Mouse (Mus musculus) left cerebral cortex, postnatal 14 days (tissue): ENCODE data around the gene Snapc1. TPM values are rescaled to one million over a fixed set of nuclear protein-coding genes. Genes with fewer than 3 reads are reported as not detected.
A peak's percentile ranks its signal among the peaks of the same experiment; 100 is the strongest.

Experiments
- DNase-seq, 2 experiments: peaks; one replicate each; pipeline ENCODE4 v3.0.0; 2021 to 2022; ENCODE audit warnings: low spot score in 2 of 2, mixed read lengths in 1 of 2
- intact Hi-C: fragments of 180-260 bp; cut with DNase I; formaldehyde crosslinking; loops from one replicate; pipeline ENCODE4 v1.15.1; 2025
- total RNA-seq, 2 experiments: library from RNA; stranded (reverse); gene quantifications; 2 replicates each; pipeline ENCODE4 v1.2.3; 2021

Snapc1 gene
- total RNA-seq, 2 experiments from 2014 or later, result 36.7 to 42.4 TPM

DNA sequence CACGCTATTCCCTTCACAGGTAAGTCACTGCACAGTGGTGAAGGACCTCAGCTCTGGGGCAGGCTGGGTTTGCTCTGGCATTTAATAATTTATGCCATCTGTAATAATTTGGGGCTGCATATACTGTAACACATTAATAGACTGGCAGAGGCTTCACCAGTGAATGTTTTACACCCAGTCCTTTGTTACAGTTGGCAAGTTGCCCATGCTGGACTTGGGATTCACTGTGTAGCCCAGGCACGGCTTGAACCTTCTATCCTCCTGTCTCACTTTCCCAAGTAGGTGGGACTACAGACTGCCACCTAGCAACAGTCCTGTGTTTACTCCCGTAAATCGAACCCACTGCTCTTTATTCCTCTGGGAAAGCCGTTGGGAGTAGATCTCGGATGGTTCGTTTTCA is 22.0 kb downstream of the Snapc1 start:
- DNase-seq, result no peak
- intact Hi-C loops, result no loop called here

DNA sequence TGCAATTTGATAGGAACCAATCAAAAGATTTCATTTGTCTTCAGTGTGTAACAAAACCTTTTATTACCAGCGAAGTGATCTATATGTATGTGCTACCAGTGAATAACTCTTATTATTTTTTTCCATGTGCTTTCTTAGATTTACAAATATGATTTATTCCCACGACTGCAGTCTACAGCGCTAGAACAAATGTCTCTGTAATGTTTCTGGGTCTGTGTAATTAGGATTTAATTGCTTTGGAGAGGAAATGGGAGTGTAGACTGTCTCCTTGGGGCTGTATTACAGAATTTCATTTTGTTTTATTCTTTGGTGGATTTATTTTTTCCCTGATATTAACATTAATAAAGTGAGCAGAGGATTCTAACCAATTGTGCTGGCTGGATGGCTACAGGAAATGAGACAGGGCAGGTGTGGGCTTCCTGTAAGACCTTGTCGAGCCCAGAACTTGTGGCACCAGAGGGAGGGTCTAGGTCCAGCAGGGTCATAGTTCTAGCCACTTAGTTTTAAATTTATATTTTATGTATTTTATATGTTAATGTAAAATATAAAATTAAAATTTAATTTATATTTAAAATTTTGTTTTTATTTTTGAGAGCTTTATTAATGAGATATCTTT is 24.2 kb downstream of the Snapc1 start:
- intact Hi-C loops, result no loop called here
- no peak for DNase-seq

DNA sequence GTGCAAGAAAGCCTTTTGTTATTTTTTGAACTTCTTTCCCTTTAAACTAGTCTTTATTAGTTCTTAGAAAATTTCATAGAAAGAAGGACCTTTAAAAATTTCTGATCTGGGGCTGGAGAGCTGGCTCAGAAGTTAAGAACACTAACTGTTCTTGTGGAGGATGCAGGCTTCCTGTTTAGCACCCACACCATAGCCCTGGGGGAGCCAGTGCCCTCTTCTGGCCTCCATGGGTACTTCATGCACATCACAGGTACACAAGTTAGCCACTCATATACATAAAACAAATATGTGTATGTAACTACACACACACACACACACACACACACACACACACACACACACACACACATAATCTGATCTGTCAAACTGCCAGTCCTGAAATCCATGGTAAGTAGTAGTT is 25.3 kb downstream of the Snapc1 start:
- peak; percentile 53 to 57 for DNase-seq
- intact Hi-C loops, result no loop called here

DNA sequence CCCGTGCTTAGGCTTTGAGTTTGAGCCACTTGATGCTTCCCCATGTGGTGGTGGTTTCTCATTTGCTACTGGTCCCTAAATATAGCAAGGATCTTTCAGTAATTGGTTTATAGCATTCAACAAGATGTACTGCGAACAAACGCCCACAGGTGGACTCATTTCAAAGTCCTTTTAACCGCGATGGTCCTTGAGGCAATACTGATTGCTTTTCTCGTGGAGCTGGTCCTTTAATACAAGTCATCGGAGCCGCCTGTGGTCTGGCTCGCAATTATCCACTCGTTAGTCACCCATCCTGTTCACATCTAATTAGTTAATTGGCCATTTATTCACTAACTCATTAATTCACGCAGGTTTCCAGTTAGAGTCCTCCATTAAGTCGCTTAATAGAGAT is 32.6 kb downstream of the Snapc1 start:
- peak; percentile 32 to 72 for DNase-seq
- intact Hi-C loops, result no loop called here

DNA sequence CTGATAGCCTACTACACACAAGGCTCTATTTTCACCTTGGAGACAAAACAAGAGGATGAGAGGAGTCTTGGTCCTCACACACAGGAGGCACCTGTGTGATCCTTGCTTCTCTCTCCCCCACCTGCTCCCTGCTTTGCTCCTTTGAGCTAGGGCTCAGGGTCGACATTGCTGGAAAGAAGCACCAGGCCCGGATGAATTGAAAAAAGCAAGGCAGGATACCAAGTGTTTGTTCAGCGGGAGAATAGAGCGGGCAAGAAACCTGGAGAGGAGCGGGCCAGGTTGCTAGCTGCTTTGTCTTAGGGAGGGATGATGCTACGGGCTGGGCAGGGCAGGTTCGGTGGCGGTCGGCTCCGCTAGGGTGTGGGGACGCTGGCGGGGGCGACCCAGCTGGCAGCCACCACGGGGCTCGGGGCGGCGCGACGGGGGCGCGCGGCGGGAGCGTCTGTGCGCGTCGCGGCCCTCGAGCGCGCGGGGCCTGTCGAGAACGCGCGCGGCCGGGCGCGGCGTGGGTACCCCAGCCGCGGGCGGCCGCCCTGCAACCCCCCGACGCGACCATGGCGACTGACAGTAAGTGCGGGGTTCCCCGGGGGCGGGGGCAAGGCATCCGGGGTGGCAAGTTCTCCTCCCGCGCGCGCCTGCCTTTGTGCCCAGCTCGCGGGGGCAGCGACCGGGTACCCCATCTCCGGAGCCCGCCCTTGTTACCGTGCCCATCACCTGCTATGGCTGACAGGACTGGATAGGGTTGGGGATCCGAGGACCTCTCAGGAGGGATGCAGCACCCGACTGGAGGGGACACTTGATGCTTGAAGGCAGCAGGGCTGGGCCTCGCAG is 33.2 kb downstream of the Snapc1 start, which contains the start of gene Syt16:
TSS of gene Syt16 (plus strand) at position 365 of the 831 bp plus-strand sequence.
- DNase-seq, result peak; percentile 64 to 66

DNA sequence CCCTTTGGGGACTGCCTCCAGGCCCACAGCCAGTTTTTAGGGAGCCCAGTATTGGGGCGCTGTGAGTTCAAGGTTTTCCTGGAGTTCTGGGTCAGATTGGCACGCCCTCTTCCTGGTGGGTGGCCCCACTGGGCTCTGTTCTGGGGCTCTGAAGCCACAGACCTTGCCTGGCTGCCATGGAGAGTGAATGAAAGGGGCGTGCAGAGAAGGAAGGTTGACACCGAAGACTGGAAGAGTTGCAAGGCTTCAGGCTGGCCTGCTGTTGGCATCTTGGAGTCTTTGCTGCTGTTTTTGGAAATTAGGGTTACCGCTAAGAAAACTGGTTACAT is 33.8 kb downstream of the Snapc1 start:
- intact Hi-C loops, result no loop called here
- DNase-seq, result no peak

More for the DNA sequence above, 33.2 kb downstream of the Snapc1 start, which contains the start of gene Syt16:
- intact Hi-C loops, result no loop called here

DNA sequence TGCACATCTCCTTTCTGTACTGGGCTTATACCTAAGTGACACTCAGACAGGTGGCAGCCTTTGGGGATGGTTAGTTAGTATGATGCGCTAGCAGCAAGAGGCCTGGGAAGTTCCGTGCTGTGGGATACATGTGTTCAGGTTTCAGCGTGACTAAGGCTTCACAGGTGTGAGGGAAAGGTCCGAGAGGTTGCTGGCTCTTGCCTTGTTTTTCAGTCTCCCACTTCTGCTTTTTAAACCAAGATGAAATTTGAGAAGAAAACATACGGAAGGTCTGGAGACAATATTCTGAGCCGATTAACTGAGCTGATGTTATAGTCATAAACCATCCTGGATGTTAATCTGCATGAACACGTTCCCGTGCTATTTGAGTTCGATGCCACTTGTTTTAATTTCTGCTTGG is 38.2 kb downstream of the Snapc1 start:
- no peak for DNase-seq
- intact Hi-C loops, result no loop called here

DNA sequence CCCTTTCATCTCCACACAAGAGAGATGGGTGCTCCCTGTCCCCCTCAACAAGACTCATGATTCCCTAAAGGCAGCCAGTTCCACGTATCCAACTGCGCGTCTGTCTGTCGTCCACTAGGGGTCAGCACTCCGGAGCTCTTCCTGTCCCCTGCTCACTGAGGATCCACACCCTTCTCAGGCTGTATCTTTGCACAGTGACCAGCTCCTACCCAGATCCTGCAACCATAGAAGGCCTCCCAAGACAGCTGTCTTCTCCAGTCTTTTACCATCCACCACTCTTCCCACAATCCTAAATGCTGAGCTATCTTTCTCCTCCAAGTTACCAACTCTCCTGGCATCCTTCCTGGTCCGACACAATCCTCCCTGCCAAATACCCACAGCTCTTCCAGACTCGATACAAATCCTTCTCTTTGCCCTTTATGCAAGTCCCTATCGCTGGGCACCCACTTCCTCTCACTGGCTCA is 45.2 kb downstream of the Snapc1 start:
- DNase-seq, result peak; percentile 51 to 57
- intact Hi-C loops, result no loop called here

DNA sequence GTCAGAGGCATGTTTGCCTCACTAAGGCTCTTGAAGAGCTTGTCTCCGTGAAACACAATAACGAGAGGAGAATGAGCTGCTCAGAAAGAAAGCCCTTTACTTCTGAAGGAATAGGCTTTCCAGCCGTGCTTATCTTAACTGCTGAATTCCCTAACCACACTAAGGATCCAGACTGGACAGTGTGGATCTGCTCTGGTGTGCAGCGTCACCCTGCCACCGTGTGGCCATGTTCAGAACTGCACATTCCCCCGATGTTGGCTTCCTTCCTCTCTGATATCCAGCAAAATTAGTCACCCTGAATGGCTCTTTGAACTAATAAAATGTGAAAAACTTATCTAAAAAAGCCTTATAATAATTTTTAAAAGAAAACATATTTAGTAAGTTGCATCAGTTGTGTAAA is 49.5 kb downstream of the Snapc1 start:
- intact Hi-C loops, result loop anchor here (2.0 to 10.0 kb wide), 2 partner anchors 311 to 449 kb away; no protein-coding TSS in a partner anchor
- DNase-seq, result peak; percentile 85 to 91

DNA sequence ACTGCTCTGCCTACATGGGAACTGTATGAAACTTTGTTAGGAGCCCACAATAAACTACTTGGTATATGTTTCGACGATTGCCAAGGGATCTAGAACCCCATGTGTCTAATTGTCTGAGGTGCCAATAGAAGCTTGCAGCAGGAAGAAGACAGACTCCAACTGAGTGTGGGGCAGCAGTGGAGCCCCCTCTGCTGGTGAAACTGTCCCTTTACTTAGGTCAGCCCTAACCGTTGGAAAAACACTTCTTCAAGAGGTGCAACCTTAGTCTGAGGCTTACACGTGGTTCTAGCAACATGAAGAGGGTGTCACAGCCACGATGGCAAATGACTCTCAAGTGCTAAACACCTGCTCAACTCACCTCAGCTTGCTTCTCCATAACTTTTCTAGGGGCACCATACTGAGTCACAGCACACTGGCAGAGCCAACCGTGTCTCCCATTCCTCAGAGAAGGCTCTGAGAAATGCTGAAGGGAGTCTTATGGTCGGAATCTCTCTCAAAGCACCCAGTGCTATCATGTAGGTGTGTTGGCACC is 50.5 kb downstream of the Snapc1 start:
- intact Hi-C loops, result loop anchor here (10.0 kb wide), 1 partner anchor 450 kb away; no protein-coding TSS in a partner anchor

DNA sequence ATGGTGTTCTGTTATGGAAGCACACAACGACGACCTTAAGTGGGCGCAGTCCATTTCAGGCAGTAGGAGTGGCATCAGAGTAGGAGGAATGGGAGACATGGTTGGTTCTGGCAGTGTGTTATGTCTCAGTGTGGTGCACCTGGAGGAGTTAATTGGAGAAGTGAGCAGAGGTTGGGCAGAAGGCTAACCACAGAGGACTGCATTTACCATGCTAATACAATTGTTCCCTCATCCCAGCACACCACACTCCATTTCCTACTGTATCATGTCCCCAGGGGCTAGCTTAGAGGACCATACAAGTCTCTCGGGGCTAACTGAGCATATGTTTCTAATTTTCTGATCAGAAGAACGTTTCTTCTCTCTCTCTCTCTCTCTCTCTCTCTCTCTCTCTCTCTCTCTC is 51.2 kb downstream of the Snapc1 start:
- intact Hi-C loops, result loop anchor here (10.0 kb wide), 1 partner anchor 451 kb away; no protein-coding TSS in a partner anchor
- no peak for DNase-seq

More for the DNA sequence above, 50.5 kb downstream of the Snapc1 start:
- no peak for DNase-seq

DNA sequence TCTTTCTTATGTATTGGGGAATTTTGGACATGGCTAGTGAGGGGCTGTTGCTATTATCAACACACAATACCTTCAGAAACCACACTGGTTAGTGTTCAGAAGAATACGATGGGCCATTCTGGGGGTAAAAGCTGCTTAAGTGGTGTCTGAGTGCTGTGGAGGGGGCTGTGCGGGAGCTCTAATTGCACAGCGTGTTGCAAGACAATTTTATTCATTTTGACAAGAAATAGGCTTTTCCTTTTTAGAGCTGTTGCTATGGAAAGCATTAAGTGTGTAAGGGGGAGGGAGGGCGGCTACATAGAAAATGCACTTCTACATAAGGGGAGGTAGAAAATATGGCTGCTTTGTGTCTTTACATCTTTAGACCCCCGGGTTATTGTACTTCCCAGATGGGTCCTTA is 59.0 kb downstream of the Snapc1 start:
- intact Hi-C loops, result no loop called here
- DNase-seq, result no peak

DNA sequence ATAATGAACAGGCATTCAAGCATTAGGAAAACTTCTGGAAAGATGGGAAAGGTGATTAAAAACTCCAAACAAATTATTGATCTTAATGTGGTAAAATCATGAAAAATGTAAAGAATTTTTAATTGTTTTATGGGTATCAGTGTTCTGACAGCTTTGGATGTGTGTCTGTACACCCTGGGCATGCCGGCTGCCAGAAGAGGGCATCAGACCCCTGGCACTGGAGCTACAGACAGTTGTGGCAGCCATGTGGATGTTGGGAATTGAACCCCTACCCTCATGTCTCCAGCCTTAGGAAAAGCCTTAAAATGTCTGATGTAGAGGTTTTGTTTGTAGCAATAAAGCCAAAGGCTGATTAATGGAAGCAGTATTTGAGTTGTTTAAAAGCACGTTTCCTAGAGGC is 60.6 kb downstream of the Snapc1 start:
- intact Hi-C loops, result no loop called here
- DNase-seq, result no peak

Other genes starting within 250 kb of the Snapc1 start
- 10 to 100 TPM; 62.0 to 67.4 TPM for gene Hif1a, start 63.1 kb upstream of the Snapc1 start, total RNA-seq
- gene Gm49321, start 26.8 kb upstream of the Snapc1 start, total RNA-seq, result 10 to 100 TPM; 12.6 to 17.3 TPM
- gene Syt16, start 33.2 kb downstream of the Snapc1 start, total RNA-seq, result 100 to 1,000 TPM; 106 to 114 TPM